Mouse (Mus musculus) v-Abl transformed pro-B cells (cell line): ENCODE measurements around the gene Ddx49.

Experiments
- in situ Hi-C, 2 experiments: fragments of 400-800 bp; cut with MboI; formaldehyde crosslinking; loops; one replicate each; pipeline ENCODE4 v1.15.1; 2025; ENCODE audit not compliant: unreplicated experiment in 2 of 2

The Ddx49 gene

DNA sequence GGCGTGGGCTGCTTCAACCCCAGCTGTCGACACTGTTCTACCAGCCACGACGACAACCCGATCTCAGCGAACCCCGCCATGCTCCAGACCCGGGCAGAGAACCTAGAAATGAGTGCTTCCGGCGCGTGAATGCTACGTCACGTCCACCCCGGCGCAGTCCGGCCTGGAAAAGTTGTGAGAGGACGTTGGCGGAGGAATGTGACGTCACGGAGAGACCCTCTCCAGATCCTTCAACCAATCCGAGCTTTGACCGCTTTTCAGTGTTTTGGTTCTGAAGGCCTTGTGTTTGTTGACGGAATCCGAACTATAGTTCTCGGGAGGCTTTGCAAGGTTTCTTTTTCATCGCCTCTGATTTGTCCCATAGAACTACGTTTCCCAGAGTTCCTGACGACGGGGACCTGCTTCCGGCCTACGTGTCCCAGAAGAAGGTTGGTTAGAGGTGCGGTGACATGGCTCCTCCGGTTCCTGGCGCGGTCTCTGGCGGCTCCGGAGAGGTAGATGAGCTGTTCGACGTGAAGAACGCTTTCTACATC lies at the start of gene Ddx49, which contains the start of gene Cope:
Gene Ddx49, minus strand, starts transcription at position 132 of the 533 bp plus-strand sequence.
Gene Cope, plus strand, starts transcription at position 161 of the 533 bp plus-strand sequence.
- in situ Hi-C loops, result no loop called here

DNA sequence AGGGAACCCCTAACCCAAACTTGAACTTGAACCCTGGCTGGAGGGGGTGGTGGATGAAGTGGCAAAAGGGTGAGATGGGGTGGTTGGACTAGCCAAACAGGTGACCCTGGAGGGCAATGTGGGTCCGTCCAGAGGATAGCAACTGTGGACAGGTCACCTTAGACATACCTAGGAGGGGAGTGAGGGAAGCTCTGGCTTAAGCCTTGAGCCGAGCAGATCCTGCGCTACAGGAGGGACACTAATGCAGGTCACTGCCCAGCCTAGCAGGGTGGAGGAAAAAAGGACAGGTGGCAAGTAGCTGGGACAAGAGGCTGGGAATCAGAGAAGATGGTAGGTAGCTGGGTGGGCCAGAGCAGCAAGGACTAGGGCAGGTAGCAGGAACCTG lies 49.7 kb upstream of the Ddx49 start:
- in situ Hi-C loops, result no loop called here

DNA sequence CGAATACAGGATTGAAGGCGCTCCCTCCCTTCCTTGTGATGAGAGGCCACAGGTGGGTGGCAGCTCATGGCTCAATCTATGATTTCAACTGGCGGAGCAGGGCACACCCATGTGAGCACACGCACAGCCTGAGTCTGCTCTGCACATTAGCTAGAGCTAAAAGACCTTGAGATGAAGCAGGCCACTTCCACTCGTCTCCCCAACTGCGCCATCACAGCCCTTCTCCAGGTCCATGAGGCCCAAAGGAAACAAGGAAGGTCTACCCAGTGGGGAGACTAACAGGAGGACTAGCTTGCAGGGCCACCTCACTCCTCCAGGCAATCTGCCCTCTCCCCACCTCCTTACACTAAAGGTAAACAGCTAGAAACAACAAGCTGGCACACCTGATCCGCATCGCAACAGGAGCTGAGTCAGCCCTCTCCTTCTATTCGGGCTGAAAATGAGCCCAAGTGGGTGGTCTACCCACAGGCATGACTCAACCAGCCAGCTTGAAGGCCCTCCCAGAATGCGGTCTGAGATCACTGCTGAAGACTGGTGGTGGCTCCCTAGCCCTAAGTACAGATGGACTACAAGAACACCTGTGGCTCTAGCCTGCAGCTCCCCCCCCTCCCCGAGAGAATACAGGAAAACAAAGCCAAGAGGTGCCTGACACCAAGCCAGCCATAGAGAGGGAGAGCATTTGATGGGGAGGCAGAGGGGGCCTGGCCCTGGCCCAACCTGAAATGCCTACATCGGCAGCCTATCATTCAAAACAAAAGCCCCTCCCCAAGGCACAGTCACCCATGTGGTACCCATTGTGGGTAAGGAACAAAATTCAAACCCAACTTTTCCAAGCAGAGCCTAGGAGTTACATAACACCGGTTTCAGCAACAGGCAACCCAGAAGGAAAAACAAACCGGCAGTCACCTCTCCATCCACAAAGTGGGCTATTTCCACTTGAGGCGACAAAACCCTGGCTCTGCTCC lies 49.0 kb upstream of the Ddx49 start:
- in situ Hi-C loops, result no loop called here

GRCm38 (mm10) chr8:70347860-70348420 lies 45.7 kb upstream of the Ddx49 start:
- in situ Hi-C loops, result no loop called here

GRCm38 (mm10) chr8:70347443-70347842 lies 45.2 kb upstream of the Ddx49 start:
- in situ Hi-C loops, result no loop called here

GRCm38 (mm10) chr8:70344279-70344678 lies 42.0 kb upstream of the Ddx49 start:
- in situ Hi-C loops, result loop anchor here in 1 of 2 experiments (5.0 kb wide), 1 partner anchor 37 kb away; no protein-coding TSS in a partner anchor

- in situ Hi-C loops, result loop anchor here in 1 of 2 experiments (5.0 kb wide), 1 partner anchor 36 kb away; no protein-coding TSS in a partner anchor
These were observed 41.4 kb upstream of the Ddx49 start for GRCm38 (mm10) chr8:70343696-70344095.

GRCm38 (mm10) chr8:70343076-70343475 lies 40.8 kb upstream of the Ddx49 start:
- in situ Hi-C loops, result loop anchor here in 1 of 2 experiments (5.0 kb wide), 1 partner anchor 36 kb away; no protein-coding TSS in a partner anchor

DNA sequence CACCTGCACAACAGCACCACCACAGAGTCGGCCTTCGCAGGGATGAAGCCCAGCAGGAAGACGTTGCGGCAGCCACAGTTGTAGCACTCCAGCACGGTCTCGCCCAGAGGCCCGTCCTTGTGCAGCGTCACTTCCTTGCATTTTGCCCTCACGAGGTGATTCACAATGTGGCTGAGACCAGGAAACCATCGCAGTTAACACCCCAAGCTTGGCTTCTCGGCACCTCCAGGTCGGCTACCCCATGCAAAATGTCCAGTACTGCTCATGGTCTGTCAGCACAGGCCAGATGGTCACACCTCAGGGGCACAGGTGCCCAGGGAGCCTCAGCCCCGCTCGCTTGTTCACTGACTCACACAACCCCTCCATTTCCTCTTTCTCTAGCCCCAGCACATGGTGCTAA lies 39.7 kb upstream of the Ddx49 start:
- in situ Hi-C loops, result loop anchor here in 1 of 2 experiments (5.0 kb wide), 1 partner anchor 35 kb away; no protein-coding TSS in a partner anchor

DNA sequence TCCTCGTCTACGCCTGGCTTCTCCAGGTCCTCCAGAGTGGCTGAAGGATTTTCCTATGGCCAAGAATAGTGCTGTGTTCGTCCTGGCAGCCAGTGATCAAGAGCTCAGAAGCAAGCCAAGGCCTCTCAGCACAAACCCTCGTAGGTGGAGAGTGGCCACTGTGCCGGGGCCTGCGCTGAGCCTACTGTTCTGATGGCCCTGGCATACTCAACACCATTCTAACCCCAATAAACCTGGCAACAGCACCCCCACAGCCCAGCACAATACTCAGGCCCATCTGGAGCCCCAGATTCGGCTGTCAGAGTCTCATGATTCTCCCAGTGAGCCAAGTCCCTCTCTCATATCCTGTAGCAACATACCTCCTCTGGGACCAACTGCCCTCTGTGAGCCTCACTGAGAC lies 38.4 kb upstream of the Ddx49 start:
- in situ Hi-C loops, result loop anchor here in 1 of 2 experiments (5.0 kb wide), 1 partner anchor 33 kb away; no protein-coding TSS in a partner anchor

- in situ Hi-C loops, result no loop called here
These were observed 36.6 kb upstream of the Ddx49 start for GRCm38 (mm10) chr8:70338931-70339330.

DNA sequence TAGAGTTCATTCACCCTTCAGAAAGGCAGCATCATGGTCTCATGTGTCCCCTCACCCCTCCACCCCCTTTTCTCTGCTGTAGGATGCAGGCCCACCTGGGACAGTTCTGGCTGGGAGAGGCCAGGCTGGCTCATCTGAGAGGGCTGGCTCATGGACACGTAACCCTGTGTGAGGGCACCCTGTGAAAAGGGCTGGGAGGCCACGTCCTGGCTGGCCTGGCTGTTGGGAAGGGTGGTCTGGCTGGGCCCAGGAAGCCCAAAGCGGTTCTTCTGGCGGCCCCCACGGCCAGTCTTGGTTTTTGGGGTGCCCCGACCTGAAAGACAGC lies 30.6 kb upstream of the Ddx49 start:
- in situ Hi-C loops, result no loop called here

GRCm38 (mm10) chr8:70332070-70332877 lies 30.0 kb upstream of the Ddx49 start:
- in situ Hi-C loops, result no loop called here

GRCm38 (mm10) chr8:70331526-70331925 lies 29.2 kb upstream of the Ddx49 start:
- in situ Hi-C loops, result no loop called here

DNA sequence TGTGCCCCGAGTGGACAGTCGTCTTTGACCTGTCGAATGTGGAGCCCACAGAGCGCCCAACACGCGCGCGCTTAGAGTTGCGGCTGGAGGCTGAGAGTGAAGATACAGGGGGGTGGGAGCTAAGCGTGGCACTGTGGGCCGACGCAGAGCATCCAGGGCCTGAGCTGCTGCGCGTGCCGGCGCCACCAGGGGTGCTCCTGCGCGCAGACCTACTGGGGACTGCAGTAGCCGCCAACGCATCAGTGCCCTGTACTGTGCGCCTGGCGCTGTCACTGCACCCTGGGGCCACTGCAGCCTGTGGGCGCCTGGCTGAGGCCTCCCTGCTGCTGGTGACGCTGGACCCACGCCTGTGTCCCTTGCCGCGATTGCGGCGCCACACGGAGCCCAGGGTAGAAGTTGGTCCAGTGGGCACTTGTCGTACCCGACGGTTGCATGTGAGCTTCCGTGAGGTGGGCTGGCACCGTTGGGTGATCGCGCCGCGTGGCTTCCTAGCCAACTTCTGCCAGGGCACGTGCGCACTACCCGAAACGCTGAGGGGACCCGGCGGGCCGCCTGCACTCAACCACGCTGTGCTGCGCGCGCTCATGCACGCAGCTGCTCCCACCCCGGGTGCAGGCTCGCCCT lies 28.6 kb upstream of the Ddx49 start:
- in situ Hi-C loops, result no loop called here

DNA sequence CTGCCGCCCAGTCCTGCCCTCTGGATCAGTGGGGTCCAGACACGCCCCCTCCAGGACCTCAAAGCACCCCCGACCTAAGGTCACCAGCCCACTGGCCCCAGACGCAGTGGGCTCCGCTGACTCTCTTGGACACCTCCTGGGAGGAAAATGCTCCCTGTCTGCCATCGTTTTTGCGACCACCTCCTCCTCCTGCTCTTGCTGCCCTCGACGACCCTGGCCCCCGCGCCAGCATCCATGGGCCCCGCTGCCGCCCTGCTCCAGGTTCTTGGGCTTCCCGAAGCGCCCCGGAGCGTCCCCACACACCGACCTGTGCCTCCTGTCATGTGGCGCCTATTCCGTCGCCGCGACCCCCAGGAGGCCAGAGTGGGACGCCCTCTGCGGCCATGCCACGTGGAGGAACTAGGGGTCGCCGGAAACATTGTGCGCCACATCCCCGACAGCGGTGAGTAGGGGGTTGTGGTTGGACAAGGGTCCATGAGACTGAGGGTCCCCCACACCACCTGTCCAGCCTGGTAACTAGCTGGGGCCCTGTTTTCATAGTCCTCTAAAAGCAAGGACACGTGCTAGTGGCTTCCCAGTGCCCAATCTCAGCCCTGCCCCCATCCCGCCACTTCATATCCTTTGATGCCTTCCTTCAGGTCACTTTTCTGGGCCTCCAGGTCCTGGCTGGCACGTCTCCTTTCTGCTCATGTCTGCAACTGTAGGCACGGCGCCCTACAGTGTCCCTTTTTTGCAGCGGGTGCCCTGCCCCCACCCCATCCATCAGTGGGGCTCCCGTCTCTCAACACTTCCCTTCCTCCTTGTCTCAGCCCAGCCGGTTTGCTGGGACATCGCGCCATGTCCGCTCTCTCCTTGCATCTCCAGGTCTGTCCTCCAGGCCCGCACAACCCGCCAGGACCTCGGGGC lies 27.8 kb upstream of the Ddx49 start:
- in situ Hi-C loops, result no loop called here

DNA sequence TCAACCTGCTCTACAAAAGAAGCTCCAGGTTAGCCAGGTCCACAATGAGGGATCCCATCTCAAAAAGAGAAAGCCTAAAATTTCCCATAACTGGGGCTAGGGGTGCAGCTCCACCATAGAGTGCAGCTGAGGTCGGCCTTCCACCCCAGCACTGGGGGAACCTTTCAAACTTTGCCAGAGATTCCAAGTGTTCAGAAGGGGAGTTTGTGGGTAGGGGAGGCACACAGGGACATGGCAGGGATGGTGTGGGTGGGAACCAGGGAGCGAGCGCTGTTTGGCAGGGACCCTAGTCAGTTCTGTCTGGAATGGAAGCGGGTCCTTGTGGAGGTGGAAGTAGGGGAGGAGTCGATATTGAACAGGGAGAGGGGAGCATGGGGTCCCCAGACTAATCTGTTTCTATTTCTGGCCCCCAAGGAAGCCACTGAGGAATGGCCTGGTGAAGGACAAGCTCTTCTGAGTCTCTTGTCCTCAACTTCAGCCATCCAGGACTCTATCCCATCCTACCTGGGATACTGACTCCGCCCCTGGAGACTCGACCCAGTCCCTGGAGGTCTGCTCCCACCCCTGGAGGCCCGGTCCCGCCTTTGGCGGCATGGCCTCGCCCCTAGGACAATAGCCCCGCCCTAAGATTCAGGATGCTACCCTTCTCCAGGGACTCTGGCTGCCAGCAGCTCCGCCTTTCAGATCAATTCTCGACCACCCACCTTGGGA lies 27.0 kb upstream of the Ddx49 start, which contains the start of gene Gdf1:
Gene Gdf1, plus strand, starts transcription at position 694 of the 711 bp plus-strand sequence.
- in situ Hi-C loops, result no loop called here

DNA sequence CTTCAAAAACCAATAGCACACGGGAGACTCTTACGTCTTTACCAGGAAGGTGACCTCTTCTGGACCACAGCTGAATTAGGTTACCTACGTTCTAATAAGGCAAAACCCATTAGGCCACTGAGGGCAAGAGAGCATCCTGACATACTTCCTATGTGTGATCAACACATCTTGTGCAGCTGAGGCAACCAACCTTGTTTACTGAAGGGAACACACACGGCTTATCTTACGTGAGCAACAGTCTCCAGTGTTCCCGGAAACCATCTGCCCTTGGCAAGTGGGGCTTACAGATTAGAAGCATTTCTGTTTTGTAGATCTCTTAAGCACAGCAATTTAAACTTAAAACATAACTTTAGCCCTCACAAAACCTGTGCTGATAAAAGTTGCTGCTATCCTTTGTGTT lies 25.2 kb upstream of the Ddx49 start:
- in situ Hi-C loops, result no loop called here
